Mouse (Mus musculus) adrenal gland, postnatal 10 days (tissue): Measurements from ENCODE around the gene Grik2. TPM values are rescaled to one million over a fixed set of nuclear protein-coding genes. Genes with fewer than 3 reads are reported as not detected.
"Not testable (repeated sequence)": the region's sequence is repeated elsewhere in the genome, so short reads cannot be mapped to it uniquely, and the experiment has no call there.

Experiments used
- DNase-seq: peaks from one replicate; pipeline ENCODE4 v3.0.0; 2021; ENCODE audit warnings: mixed read lengths
- total RNA-seq, 2 experiments: library from RNA; stranded (reverse); gene quantifications; 2 replicates each; pipeline ENCODE4 v1.2.3; 2021

Gene Grik2
- total RNA-seq, 2 experiments from 2014 or later = 1.5 to 3.0 TPM

DNA sequence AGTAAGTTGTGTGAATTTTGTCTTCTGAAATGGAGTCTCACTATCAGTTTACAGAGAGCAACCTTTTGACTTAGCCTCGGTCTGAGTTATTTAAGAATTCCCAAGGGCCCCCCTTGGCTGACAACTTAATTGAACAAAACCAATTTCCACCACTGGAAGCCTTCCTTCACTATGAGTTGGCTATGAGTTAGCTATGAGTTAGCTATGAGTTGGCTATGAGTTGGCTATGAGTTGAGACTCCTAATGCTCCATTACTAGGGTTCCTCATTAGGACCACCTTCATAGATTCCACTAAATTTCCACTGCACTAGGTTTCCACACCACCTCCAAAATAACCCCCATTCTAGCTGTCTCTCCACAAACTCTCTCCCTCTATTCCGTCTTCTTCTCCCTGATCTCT is 468.7 kb downstream of the Grik2 start:
- DNase-seq = no peak

DNA sequence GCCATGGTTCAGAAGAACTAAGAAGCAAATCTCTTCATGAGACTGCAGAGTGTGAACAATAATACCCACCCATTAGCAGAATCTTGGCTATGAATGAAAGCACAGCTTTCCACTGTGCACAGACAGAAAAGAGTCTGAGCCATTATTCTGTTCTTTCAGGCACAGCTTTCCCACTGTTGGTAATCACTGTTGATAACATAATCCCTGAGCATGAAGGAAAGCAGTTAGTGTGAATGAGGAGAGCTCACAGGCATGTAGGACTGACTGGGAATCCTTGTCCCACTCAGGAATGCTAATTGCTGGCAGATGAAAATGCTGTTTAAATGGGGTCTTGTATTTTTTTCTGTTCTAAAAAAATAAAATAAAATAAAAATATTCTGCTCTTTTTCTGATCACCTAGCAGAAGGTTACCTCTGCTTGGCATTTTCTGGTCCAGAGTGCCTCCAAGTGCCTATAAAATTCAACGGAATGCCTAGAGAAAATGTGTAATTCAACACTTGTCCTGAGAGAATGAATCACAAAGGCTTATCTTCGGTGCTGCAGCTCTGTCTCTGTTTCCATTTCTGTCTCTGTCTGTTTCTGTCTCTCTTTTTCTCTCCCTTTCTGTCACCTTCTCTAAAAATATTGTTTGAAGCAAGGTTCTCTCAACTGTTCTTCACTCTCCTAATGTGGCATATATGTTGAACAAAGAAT is 532.2 kb downstream of the Grik2 start:
- DNase-seq = no peak

DNA sequence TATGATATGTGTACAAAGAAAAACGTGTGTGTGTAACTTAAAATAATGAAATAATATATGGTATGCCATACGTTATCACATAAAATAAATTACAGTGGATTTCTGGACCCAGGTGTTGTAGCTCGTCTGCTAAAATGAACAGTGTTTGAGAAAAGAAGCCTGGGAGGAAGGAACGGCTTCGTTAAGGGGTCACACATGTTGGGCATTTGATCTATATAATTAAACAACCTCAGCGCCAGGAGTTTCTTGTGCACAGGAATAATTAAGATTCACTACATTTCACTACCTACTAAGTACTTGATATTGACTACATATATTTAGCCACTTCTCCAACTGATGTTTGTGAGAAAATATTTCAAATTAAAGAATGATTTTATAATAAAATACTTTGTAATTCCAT is 551.2 kb downstream of the Grik2 start:
- not testable (repeated sequence) for DNase-seq

DNA sequence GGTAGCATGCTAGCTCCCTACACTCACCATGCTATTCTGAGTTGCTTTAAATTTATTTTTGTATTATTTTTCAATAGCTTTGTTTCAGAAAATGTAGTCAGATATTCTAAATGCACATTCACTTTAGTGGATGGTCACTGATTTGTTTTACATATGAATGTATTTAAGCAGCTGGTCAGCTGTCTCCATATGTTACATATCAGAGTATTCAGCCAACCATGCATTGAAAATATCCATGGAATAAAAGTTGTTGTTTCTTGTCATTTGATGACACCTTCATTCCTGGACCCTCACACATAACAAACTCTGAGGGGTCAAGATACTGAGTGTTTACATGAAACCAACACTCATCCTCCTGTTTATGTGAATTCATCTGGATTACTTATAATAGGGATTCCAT is 551.7 kb downstream of the Grik2 start:
- not testable (repeated sequence) for DNase-seq

DNA sequence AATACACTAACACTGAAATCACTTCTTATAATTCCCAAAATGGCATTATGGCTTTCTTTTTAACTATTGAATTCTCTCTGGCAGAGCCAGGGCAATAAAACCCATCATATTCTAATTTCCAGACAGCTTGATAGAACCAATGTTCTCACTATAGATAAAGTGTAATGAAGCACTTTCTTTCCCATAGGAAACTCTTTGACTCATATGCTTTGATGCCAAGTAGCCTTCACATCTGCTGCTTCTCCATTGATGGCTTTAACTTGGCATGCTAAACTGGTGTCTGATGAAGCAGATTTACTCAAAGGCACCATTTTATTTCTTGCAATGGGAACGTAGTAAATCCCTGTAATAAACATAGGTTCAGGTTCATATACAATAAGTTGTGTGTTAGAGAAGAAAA is 568.5 kb downstream of the Grik2 start:
- DNase-seq = no peak

DNA sequence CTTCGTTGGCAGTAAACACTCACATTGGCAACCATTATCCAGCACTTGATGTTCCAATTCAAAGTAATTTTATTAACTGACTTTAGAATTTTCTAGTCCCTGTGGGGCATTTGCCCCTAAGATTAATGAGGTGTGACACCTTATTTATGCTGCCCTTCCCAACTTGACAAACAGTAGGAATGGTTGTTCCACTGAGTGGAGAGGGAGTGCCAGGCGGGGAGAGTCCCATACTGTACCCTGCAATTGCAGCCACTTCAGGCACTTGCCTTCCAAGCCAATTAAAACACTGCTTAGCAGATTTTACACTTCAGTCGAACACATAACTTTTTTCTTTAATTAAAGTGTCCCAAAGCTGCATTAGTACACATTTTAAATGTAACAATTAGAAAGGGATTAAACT is 568.9 kb downstream of the Grik2 start:
- no peak for DNase-seq

DNA sequence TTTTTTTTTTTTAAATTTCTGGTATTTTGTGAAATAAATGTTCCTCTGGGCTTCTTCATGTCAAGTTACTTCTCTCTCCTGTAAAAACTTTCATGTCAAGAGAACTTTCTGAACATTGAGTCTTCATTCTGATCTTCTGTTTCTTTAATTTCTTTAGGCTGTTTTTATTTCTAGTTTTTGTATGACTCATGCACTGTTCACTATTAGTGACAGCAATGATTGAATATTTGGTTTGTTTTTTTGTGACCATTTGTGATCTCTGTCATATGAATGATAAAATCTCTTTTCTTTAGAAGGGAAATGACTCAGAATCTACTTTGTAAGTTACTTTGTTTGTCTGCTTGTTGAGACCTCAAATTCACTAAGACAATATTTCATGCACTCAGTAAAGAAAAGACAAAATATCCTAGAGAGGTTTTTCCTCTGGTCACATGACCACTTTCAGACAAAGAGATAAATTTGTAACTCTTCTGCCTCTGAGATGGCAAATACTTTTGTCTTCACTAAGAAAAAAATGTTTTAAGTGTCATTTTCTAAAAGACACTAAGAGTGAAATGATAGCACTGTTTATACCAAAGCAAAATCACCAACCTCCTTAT is 596.7 kb downstream of the Grik2 start:
- DNase-seq = no peak

DNA sequence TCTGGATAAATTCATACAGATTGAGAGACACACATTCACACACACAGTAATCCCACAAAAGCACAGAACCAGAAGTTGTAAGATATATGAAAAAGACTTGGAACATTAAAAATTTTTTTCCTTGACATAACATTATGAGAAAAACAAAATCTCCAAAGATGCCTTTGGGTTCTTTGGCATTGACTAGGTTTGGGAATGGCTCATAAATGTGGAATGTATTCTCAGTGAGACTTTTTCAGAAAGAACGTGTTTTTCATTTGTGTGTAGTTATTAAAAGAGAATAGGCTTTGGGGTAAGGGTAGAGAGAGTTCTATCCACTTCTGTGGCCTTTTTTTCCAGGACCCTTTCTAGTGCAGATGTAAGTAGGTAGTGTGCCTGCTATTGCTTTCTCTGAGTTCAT is 597.3 kb downstream of the Grik2 start:
- no peak for DNase-seq

DNA sequence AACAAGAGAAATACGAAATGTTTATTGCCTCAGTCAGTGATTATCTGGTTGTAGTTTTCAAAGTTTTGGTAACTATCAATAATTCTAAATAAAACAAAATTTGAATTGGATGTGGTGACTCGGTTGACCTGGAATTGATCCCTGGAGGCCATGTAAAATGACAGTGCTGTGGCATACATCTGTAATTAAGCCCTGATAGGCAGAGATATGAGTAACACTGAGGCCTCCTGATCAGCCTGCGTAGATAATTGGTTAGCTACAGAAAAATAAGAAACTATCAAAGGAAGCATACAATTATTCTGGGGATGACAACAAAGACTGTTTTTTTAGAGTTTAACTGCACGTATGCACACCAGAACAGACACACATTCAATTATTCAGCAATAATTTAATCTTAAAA is 634.4 kb downstream of the Grik2 start:
- no peak for DNase-seq

DNA sequence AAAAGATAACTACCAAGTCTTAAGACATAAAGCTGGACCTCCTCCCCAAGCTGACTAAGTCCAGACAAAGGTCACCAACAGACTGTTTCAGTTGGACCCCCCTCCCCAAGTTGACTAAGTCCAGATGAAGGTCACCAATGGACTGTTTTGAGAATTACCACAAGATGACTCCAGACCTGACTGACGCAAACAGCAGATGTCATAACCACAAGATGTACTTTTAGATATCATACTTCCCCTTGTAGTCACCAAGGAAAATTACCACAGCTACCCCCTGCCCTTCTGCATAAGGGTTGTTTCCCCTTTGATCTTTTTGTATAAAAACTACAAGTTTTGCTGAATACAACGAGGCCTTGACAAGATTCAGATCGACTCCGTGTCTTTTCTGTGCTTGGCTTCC is 637.1 kb downstream of the Grik2 start:
- DNase-seq = not testable (repeated sequence)

DNA sequence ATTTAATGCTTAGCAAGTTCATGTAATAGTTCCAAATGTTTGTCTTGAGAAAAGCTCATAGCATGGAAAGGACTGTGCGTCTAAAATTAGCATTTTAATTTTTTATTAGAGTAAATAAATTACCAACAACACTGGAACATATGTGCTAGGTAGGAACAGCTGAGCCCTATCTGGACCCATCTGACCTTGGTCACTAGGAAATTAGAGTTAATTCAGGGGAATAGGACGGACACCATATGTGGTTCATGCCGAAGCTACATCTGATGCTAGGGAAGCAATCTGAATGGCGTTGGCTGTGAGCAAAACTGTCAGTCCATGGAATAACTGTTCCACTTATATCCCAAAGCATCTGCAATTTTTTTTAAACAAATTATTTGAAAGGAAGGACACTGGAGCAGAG is 638.9 kb downstream of the Grik2 start:
- DNase-seq = no peak

DNA sequence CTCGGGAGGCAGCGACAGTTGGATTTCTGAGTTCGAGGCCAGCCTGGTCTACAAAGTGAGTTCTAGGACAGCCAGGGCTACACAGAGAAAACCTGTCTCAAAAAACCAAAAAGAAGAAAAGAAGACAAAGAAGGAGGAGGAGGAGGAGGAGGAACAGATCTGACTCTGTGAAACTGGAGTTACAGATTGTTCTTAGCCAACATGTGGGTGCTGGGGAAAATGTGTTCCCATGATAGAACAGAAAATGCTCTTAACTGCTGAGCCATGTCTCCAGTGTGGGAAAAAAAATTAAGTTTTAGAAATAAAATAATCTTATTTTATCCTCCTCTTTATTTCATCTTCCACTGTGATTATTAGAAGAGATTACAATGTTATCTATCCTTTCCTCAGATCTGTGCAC is 645.9 kb downstream of the Grik2 start:
- DNase-seq = no peak

DNA sequence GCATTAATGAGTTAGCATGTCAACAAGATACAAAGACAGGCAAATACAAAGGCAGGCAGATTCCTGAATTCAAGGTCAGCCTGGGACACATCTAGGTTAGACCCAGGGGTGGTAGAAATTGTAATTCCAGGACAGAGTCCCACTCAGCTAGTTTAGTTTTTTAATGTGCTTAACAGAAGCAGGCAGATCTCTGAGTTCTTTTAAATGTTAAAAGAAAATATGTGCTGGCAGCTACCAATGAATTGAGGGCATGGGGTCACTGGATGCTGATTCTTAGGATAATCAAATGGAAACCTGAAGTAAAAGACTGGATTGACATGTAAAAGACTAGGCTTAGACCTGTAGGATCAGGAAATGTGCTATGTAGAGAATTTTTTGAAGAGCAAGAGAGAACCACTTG is 651.8 kb downstream of the Grik2 start:
- DNase-seq = no peak

DNA sequence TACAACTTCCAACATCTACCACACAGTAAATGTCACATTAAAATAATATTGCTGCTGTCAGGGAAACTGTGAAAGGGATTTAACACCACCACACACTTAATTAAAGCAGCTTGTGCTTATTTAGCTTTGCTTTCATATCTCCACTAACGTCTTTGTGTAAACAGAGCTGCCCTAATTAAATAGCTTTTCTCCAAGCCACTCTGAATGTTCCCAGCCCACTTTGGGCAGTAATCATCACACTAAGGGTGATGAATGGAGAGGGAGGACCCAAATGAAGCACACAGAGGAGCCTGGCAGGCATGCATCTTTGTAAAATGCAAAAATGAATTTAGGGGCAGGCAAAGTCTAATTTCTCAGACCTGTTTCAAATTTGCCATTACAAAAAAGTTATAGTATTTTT is 657.3 kb downstream of the Grik2 start:
- DNase-seq = no peak

DNA sequence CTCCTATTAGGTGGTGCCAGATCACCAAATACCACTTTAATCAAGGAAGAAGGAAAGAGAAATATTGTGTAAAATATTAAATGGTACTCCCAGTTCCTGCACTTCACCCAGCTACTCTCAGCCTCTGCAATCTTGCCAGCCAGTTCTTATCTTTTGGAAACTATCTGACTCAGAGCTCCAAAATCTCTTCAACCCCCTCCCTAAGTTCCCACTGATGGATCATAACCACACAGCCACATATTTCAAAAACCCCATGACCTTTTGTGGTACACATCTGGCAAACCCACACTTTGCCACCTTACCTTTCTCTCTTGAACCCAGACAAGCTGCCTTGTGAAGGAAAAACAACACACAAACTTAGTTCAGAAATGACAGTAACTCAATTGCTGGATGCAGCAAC is 738.2 kb downstream of the Grik2 start:
- no peak for DNase-seq

DNA sequence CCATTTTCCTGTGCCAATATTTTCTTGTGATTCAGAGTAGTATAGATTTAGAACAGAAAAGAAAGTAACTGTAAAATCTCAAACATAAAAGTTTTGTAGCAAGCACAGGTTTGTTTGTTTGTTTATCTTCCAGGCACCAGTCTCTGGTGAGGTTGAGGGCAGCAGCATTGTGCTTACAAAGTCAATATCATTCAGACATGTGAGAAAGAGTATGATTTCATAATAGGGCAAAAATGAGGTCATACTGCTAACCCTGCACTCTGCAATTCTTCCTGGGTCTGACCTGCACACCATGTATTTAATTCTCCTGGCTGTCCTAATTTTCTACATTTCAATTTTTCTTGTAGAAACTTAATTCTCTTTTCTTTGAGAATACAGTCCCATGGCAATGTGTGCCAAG is 739.2 kb downstream of the Grik2 start:
- no peak for DNase-seq
